Mouse (Mus musculus) neutrophil, adult 83 days (primary cell): ENCODE measurements around the gene 4930556J24Rik. TPM values are rescaled to one million over a fixed set of nuclear protein-coding genes. Genes with fewer than 3 reads are reported as not detected.

Experiments used
- total RNA-seq, 2 experiments: library from RNA; stranded (reverse); gene quantifications; one replicate each; pipeline ENCODE4 v1.2.4; 2023

Gene 4930556J24Rik
- not detected for total RNA-seq

DNA sequence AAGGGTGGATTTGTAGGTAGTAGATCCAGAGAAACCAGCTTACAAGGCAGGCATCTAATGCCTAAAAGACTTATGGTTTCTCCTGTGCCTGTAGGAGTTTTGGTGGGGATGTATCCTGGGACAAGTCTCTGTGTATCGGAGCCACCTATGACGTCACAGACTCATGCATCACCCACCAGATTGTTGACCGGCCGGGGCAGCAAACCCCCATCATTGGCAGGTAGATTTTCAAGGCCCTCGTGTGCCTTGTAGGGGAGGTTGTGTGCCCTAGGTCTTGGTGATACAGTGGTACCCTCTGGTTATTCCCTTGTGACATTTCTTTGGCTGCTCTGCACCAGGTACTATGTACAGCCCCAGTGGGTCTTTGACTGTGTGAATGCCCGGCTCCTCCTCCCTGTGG lies at the start of gene 4930556J24Rik:
TSS of gene 4930556J24Rik (minus strand) at position 101 of the 400 bp plus-strand sequence.

DNA sequence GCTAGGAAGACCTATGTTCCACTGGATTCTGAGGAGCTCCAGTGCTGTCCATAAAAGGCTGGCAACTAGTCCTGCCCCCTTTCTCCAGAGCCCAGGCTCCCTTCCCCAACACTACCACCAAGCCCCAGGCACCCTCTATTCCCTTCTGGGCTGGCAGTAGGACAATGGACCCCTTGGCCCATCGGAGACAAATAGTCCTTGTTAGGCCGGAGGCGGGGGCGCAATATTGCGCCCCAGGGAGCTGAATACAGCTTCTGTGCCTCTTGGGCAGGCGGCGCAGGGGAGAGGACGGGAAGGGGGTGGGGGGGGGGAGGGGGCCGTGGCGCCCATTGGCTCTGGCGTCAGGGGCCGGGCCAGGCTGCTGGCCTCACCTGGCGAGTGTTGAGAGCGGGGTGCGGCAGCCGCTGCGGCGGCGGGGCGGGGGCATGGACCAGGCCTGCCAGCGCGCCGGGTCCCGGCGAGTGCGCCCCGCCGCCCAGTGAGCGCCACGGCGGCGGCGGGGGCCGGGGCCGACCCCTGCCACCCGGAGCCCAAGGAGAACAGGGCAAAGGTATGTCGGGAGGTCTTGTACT lies 6.8 kb upstream of the 4930556J24Rik start, which contains the start of gene Gal3st1:
TSS of gene Gal3st1 (plus strand) at position 346 of the 572 bp plus-strand sequence.

DNA sequence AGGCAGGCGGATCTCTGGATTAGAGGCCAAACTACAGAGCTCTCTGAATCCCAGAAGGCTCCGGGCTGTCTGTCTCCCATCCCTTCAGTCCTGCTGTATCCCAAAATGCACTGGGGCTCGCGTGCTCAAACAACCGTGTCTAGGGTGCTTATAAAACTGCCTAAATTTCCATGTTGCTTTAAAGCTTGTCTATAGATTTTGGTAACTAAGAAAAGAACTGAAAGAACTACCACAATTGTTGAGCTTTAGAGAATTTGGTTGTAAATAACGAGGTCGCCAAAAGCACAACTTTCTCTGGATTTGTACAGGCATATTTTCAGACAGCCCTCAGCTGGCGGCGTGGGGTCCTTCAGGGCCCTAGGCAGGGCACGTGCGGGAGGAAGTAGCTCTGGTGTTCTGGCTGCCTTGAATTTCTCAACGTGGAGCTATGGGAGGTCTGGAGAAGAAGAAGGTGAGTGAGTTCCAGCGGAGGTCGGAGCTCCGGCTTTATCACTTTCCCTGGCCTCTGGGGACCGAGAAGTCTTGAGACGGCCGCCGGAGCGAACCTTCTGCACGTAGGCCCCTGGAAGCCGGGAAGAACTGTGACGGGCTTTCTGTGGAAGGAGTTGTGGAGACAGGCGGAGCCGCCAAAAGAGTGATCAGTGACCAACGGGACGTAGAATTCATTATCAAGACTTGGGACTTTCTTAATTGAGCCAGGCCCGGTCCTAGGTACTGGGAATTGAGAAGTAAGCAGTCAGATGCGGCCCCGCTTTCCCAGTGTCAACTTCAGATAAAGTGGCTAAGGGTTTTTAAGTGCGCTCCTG lies 12.8 kb downstream of the 4930556J24Rik start, which contains the start of gene Pes1:
TSS of gene Pes1 (plus strand) at position 366 of the 806 bp plus-strand sequence.

DNA sequence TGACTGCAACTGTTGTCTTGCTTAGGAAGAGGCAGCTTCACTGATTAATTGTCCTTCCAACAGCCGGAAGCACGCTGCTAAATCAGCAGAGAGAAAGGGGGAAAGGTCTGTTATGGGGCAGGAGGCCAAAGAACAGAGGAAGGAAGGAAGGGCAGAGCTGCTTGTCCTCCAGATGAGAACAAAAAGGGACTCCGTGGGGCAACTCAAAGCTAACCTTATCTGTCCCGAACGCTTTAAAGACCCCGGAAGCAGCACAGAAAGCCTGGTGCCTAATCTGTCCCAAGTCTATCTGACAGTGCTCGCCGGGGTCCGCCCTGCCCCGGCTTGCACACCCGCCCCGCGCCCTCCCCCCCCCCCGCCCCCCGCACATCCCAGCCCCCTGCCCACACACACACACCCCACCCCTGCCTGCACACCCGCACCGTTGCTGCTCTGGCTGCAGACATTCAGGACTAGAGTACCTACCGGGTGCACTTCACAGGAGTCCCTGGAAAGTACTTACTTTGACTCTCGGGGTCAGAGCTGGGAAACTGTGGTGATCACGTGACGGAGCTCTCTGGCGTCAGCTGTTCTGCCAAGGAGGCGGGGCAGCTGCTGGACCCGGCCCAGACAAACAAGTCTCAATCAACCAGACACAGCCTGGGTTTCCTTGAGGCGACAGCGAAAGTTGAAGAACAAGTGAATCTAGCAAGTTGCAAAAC lies 44.9 kb downstream of the 4930556J24Rik start, which contains the start of gene Tcn2:
TSS of gene Tcn2 (minus strand) at position 649 of the 701 bp plus-strand sequence.

DNA sequence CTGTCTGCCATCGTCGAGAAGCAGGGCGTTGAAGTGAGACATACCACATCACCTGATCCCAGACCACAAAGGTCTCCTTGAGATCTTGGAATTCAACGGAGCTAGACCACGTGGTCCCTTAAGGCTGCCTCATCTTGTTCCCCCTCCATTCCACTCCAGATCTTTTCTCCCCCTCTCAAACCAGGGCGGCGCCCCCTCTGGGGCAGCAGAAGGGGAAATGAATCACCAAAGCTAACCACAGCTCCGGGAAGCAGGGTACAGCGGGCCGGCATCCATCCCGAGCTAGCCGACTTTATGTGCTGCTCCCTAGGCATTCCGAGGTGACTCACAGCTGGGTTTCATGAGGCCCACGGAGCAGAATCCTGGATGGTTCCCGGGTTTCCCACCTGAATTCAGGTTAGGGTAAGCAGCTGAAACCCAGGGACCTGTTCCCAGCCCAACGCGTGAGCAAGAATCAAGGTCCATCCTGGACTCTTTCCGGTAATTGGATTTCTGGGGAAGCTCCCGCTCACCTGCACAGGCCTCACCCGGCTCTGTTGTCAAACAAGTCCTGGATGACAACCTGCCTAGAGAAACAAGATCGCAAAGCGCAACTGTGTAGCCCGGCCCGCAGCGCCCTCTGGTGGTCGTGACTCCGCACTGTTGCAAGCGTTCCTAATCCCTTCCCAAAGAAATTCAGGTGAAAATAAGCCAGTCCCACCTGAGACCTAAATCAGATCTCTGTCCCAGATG lies 62.3 kb downstream of the 4930556J24Rik start, which contains the start of gene Slc35e4:
TSS of gene Slc35e4 (minus strand) at position 556 of the 732 bp plus-strand sequence.

DNA sequence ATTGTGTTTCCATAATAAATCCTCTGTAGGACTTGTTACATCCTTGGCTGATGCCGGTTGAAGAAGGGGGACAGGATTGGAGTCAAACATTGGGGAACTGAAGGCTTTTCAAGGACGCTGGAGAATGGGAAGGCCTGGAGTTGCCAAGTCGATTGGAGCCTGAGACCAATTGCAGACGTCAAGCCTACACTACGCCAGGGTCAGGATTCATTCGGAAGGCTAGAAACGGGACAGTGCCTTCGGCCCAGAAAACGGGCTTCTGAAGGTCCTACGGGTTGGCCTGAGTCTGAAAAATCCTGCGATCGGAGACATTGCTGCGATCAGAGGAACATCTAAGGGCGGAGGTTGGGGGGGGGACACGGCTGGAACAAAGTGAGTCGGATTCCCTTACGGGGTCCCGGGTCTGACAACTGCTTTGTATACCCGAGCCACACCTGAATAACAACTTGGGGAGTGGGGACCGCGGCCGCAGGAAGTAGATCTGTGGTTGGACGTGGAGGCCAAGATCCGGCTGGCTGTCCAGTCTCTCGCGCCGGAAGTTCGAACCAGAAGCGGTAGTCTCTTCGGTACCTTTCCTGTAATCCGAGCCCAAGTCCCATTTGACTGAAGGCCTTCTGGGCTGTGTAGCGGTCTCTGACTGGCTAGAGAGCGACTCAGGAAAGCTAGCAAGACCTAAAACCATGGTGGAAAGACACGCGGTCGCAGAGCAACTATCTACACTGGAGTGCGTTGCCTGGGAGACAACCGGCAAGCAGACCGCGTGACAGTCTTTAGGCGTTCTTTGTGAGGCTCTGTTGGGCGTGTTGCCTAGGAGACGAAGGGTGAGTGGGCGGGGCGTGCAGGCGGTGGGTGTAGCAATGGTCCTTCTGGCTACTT lies 81.9 kb downstream of the 4930556J24Rik start, which contains the start of the genes 4921536K21Rik and Dusp18:
TSS of gene 4921536K21Rik (minus strand) at position 693 of the 876 bp plus-strand sequence.
TSS of gene Dusp18 (plus strand) at position 835 of the 876 bp plus-strand sequence.

Other genes with a start within 250 kb of the 4930556J24Rik start
- gene Osbp2, start 112.9 kb downstream of the 4930556J24Rik start, total RNA-seq, result not detected
- gene 4921536K21Rik, start 81.7 kb downstream of the 4930556J24Rik start, total RNA-seq, result 1 to 10 TPM in 1 of 2 experiments, under 1 TPM in 1; 0.66 to 1.6 TPM
- gene Dusp18, start 81.5 kb downstream of the 4930556J24Rik start, total RNA-seq, result 1 to 10 TPM; 5.6 to 7.6 TPM
- gene Slc35e4, start 62.1 kb downstream of the 4930556J24Rik start, total RNA-seq, result 1 to 10 TPM; 9.2 to 9.6 TPM
- gene Tcn2, start 44.6 kb downstream of the 4930556J24Rik start, total RNA-seq, result 100 to 1,000 TPM; 162 to 166 TPM
- gene Pes1, start 12.8 kb downstream of the 4930556J24Rik start, total RNA-seq, result 10 to 100 TPM; 23.0 to 32.5 TPM
- under 1 TPM in 1 of 2 experiments, not detected in 1; 0.18 TPM for gene Gal3st1, start 6.9 kb upstream of the 4930556J24Rik start, total RNA-seq
- not detected for gene Sec14l4, start 54.7 kb upstream of the 4930556J24Rik start, total RNA-seq
- gene Sec14l3, start 88.1 kb upstream of the 4930556J24Rik start, total RNA-seq, result not detected
- 1 to 10 TPM; 3.1 to 3.2 TPM for gene Mtfp1, start 118.7 kb upstream of the 4930556J24Rik start, total RNA-seq
- gene Sec14l2, start 146.6 kb upstream of the 4930556J24Rik start, total RNA-seq, result 10 to 100 TPM in 1 of 2 experiments, 1 to 10 TPM in 1; 6.1 to 12.8 TPM
- 10 to 100 TPM in 1 of 2 experiments, 1 to 10 TPM in 1; 9.8 to 12.9 TPM for gene Rnf215, start 158.4 kb upstream of the 4930556J24Rik start, total RNA-seq
- gene Ccdc157, start 183.5 kb upstream of the 4930556J24Rik start, total RNA-seq, result 1 to 10 TPM; 2.3 to 3.0 TPM
- 10 to 100 TPM; 35.8 to 44.4 TPM for gene Sf3a1, start 183.6 kb upstream of the 4930556J24Rik start, total RNA-seq
- gene Tbc1d10a, start 210.0 kb upstream of the 4930556J24Rik start, total RNA-seq, result 10 to 100 TPM; 12.7 to 15.3 TPM
- gene Castor1, start 241.4 kb upstream of the 4930556J24Rik start, total RNA-seq, result 1 to 10 TPM; 4.4 to 5.2 TPM